Mouse (Mus musculus): ENCODE results near the gene Rgs6.

- TF ChIP-seq CTCF (conservative IDR thresholded peaks at IDR 0.05; ENCODE audit: insufficient read depth, insufficient read length, low read depth, low read length): no peak
- TF ChIP-seq POLR2A (IDR thresholded peaks at IDR 0.05; ENCODE audit: low read depth, low read length): no peak
Measured at GRCm38 (mm10) chr12:82550076-82550475, 38.0 kb upstream of the Rgs6 start.

Data from kidney, adult 2 months (tissue).